Mouse (Mus musculus) heart, postnatal 0 days (tissue): ENCODE results near the gene Tmem86a.

Source experiments
- CTCF ChIP-seq: IDR thresholded peaks from 2 replicates; pipeline ENCODE4 v1.5.1; 2016; ENCODE audit warnings: antibody characterized with exemption, control low read depth, low read depth
- EP300 ChIP-seq: IDR thresholded peaks from 2 replicates; pipeline ENCODE4 v1.6.1; 2016; ENCODE audit warnings: antibody characterized with exemption, low read depth

DNA sequence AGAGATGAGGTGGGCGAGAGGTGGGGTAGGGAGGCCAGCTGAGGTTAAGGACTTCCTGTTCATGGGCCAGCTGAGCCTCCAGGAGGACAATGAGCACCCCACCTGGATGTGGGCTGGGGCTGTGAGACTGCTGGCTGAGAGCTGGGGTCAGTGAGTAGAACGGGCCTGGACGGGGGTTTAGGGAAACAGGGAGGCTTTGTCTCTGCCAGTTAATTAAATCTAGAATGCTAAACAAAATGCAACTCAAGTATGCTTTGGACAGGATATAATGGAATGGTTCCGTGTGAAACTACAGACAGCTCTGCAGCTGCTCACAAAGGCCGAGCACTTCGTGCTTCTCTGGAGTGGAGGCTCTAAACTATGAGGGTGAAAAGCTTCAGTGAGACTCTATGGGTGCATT lies 50.2 kb downstream of the Tmem86a start:
- TF ChIP-seq EP300 (no peak), CTCF (no peak)
